ENCODE assay signal across 12 mouse cellular contexts in the genomic region with DNA sequence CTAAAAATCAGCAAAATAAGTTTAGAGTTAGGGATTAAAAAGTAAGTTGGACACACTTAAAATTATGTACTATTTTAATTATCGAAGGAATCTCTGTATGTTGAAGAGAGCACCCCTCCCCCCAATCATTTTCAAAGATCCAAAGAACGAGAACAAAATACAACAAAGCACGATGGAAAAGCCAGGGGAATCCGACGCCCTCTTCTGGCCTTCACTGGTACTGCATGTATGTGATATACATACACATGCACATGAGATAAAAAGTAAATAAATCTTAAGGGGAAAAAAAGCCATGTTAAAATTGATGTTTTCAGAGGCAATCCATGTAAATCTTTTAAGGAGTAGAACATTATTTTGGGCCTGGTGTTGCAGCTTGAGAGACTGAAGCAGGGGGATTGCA.
DNase-seq lines count a peak whose midpoint lies in the region; ATAC-seq and TF ChIP-seq lines count a peak whose summit lies in the region.
"Had no signal": no experiment of that assay in that cellular context is flagged by ENCODE, and none has a peak within 500 bp of the region (broad histone marks: within the 10 kb centered on the region; RNA-seq: fewer than 3 reads in every experiment).

No protein-coding gene starts in this region.

- no peak overlapping the region for H3K4me2 ChIP-seq in kidney, embryonic 16.5 days (replicated peaks; ENCODE audit: low read depth, low read length)
- no peak overlapping the region for H3K4me2 ChIP-seq in midbrain, embryonic 15.5 days
- H3K4me2 ChIP-seq in forebrain, embryonic 12.5 days = no peak overlapping the region
- H3K4me2 ChIP-seq: embryonic facial prominence, embryonic 13.5 days; forebrain, embryonic 15.5 days had no signal

- DNase-seq in kidney, adult 2 months = peak; percentile 5
- peak; percentile 38 for DNase-seq in midbrain, embryonic 10.5 days (ENCODE audit: low spot score)
- peak; percentile 3 for DNase-seq in NIH3T3 (ENCODE audit: low read depth)
- DNase-seq in embryo, embryonic 10.5 days (ENCODE audit: low spot score) = peak; percentile 54
- DNase-seq: adrenal gland, postnatal 25 days; cerebellum, adult 11 months had no signal

- TF ChIP-seq CTCF in kidney, adult 2 months (conservative IDR thresholded peaks at IDR 0.05; ENCODE audit: insufficient read depth, insufficient read length, low read depth, low read length) = 0 out of 2 replicates have a peak, but pooled peaks have one; percentile 18

- no peak overlapping the region for H3K27ac ChIP-seq in kidney, adult 2 months (ENCODE audit: insufficient read depth, low read depth, low read length)
- H3K27ac ChIP-seq in kidney, embryonic 16.5 days (ENCODE audit: low read length) = no peak overlapping the region
- H3K27ac ChIP-seq in midbrain, embryonic 10.5 days (replicated peaks) = no peak overlapping the region
- no peak overlapping the region for H3K27ac ChIP-seq in midbrain, embryonic 15.5 days
- no peak overlapping the region for H3K27ac ChIP-seq in forebrain, embryonic 12.5 days
- H3K27ac ChIP-seq: embryonic facial prominence, embryonic 13.5 days; forebrain, embryonic 15.5 days had no signal

- ATAC-seq in kidney, embryonic 16.5 days (ENCODE audit: low FRiP score, low TSS enrichment) = no peak
- no peak for ATAC-seq in midbrain, embryonic 15.5 days (replicated peaks)
- ATAC-seq in forebrain, embryonic 12.5 days (ENCODE audit: low FRiP score) = no peak
- ATAC-seq: forebrain, embryonic 15.5 days had no signal

- WGBS in kidney, adult 2 months = 35% methylated on average over 5 of the region's 5 CpGs
- WGBS in kidney, embryonic 16.5 days = 47% methylated on average over 5 of the region's 5 CpGs
- 21% methylated on average over 5 of the region's 5 CpGs for WGBS in midbrain, embryonic 10.5 days
- 20% methylated on average over 5 of the region's 5 CpGs for WGBS in midbrain, embryonic 15.5 days
- WGBS in forebrain, embryonic 12.5 days = 23% methylated on average over 5 of the region's 5 CpGs

- H3K27me3 ChIP-seq in kidney, adult 2 months (replicated peaks; ENCODE audit: control insufficient read depth, insufficient read depth, low read length) = no peaks in the 10 kb centered on the region
- no peaks in the 10 kb centered on the region for H3K27me3 ChIP-seq in kidney, embryonic 16.5 days (ENCODE audit: insufficient read depth, low read length)
- no peaks in the 10 kb centered on the region for H3K27me3 ChIP-seq in midbrain, embryonic 10.5 days (ENCODE audit: low read depth, poor library complexity, severe bottlenecking)
- H3K27me3 ChIP-seq in midbrain, embryonic 15.5 days (replicated peaks) = no peaks in the 10 kb centered on the region
- H3K27me3 ChIP-seq in forebrain, embryonic 12.5 days = peaks cover 4% of the 10 kb centered on the region; the same call in 1 of the 2 replicates
- H3K27me3 ChIP-seq: embryonic facial prominence, embryonic 13.5 days; forebrain, embryonic 15.5 days had no signal

- H3K9ac ChIP-seq in kidney, embryonic 16.5 days (replicated peaks; ENCODE audit: low read length) = no peak overlapping the region
- no peak overlapping the region for H3K9ac ChIP-seq in midbrain, embryonic 15.5 days
- no peak overlapping the region for H3K9ac ChIP-seq in forebrain, embryonic 12.5 days
- H3K9ac ChIP-seq: embryonic facial prominence, embryonic 13.5 days; forebrain, embryonic 15.5 days had no signal

- H3K9me3 ChIP-seq in kidney, embryonic 16.5 days (ENCODE audit: low read length) = 0 out of 2 replicates have a peak, but pooled peaks cover 3% of the 10 kb centered on the region
- no peaks in the 10 kb centered on the region for H3K9me3 ChIP-seq in midbrain, embryonic 10.5 days (replicated peaks)
- H3K9me3 ChIP-seq in midbrain, embryonic 15.5 days = no peaks in the 10 kb centered on the region
- H3K9me3 ChIP-seq in forebrain, embryonic 12.5 days = no peaks in the 10 kb centered on the region
- H3K9me3 ChIP-seq: forebrain, embryonic 15.5 days had no signal

- no peak for TF ChIP-seq POLR2A in kidney, adult 2 months (IDR thresholded peaks at IDR 0.05; ENCODE audit: low read depth, low read length)

- H3K4me1 ChIP-seq in kidney, adult 2 months (ENCODE audit: control insufficient read depth, insufficient read depth, low read length) = no peaks in the 10 kb centered on the region
- peaks cover 9% of the 10 kb centered on the region for H3K4me1 ChIP-seq in kidney, embryonic 16.5 days (ENCODE audit: insufficient read depth, low read length)
- peaks cover 9% of the 10 kb centered on the region for H3K4me1 ChIP-seq in midbrain, embryonic 10.5 days
- no peaks in the 10 kb centered on the region for H3K4me1 ChIP-seq in midbrain, embryonic 15.5 days
- no peaks in the 10 kb centered on the region; the same call in 1 of the 2 replicates for H3K4me1 ChIP-seq in forebrain, embryonic 12.5 days
- H3K4me1 ChIP-seq: embryonic facial prominence, embryonic 13.5 days; forebrain, embryonic 15.5 days had no signal

- no peaks in the 10 kb centered on the region for H3K36me3 ChIP-seq in kidney, adult 2 months (ENCODE audit: control insufficient read depth, insufficient read depth, low read length)
- H3K36me3 ChIP-seq in kidney, embryonic 16.5 days (ENCODE audit: insufficient read depth, low read length) = no peaks in the 10 kb centered on the region
- H3K36me3 ChIP-seq in midbrain, embryonic 10.5 days = no peaks in the 10 kb centered on the region
- no peaks in the 10 kb centered on the region for H3K36me3 ChIP-seq in midbrain, embryonic 15.5 days (replicated peaks)
- no peaks in the 10 kb centered on the region for H3K36me3 ChIP-seq in forebrain, embryonic 12.5 days (replicated peaks)
- H3K36me3 ChIP-seq: embryonic facial prominence, embryonic 13.5 days; forebrain, embryonic 15.5 days had no signal

- H3K4me3 ChIP-seq in kidney, adult 2 months (ENCODE audit: insufficient read depth, low read depth, low read length) = no peak overlapping the region
- no peak overlapping the region for H3K4me3 ChIP-seq in kidney, embryonic 16.5 days (ENCODE audit: low read length)
- H3K4me3 ChIP-seq in midbrain, embryonic 10.5 days = no peak overlapping the region
- H3K4me3 ChIP-seq in midbrain, embryonic 15.5 days = no peak overlapping the region
- H3K4me3 ChIP-seq in forebrain, embryonic 12.5 days (replicated peaks) = no peak overlapping the region
- H3K4me3 ChIP-seq: embryonic facial prominence, embryonic 13.5 days; forebrain, embryonic 15.5 days; myocyte had no signal

Comparison
In these comparisons a context has a peak if more than half of its experiments do, and no peak if none do; other contexts are left out.
1. DNase-seq: peak in every context shown above with its lines; median percentile 54 in embryo, embryonic 10.5 days; 38 in midbrain, embryonic 10.5 days; 5 in kidney, adult 2 months; 3 in NIH3T3.